Mouse (Mus musculus): ENCODE results near the gene Zdhhc25. TPM values are rescaled to one million over a fixed set of nuclear protein-coding genes. Genes with fewer than 3 reads are reported as not detected.

Gene Zdhhc25
- polyA plus RNA-seq, 1 experiment from 2014 or later = not detected

Other genes with a start within 250 kb of the Zdhhc25 start
- 22.2 and 23.5 TPM in 2 replicates for gene Brd1, start 133.9 kb downstream of the Zdhhc25 start, polyA plus RNA-seq (2016; fragmentation: Nextera tagmentation; extraction: Ambion mirVana)
- gene Zbed4, start 151.4 kb downstream of the Zdhhc25 start, polyA plus RNA-seq (2016; fragmentation: Nextera tagmentation; extraction: Ambion mirVana) = 38.5 and 39.3 TPM in 2 replicates
- 10.9 and 12.5 TPM in 2 replicates for gene Alg12, start 219.0 kb downstream of the Zdhhc25 start, polyA plus RNA-seq (2016; fragmentation: Nextera tagmentation; extraction: Ambion mirVana)
- 92.2 and 93.9 TPM in 2 replicates for gene Creld2, start 219.3 kb downstream of the Zdhhc25 start, polyA plus RNA-seq (2016; fragmentation: Nextera tagmentation; extraction: Ambion mirVana)

Measured in embryonic facial prominence, embryonic 10.5 days (tissue).